Mouse (Mus musculus) forebrain, embryonic 13.5 days (tissue): ENCODE measurements at regions not wholly inside any gene's neighbourhood (a gene's known extent, or its start where the extent isn't known, plus 50 kb on each side); places are given as distances from the start of the nearest gene placed in this dataset.

Experiments used
- ATAC-seq: fragments of 200-750 bp; cut with Nextera tagmentation; 2 replicates; pipeline ENCODE4 v1.8.0; 2017
- H3K27ac ChIP-seq: fragments of 300-500 bp; sonication (generic); 2 replicates; pipeline ENCODE4 v1.5.1; 2015; ENCODE audit warnings: inconsistent platforms, mild to moderate bottlenecking, moderate library complexity
- H3K27me3 ChIP-seq: fragments of 300-500 bp; sonication (generic); 2 replicates; pipeline ENCODE4 v1.6.1; 2015; ENCODE audit warnings: mild to moderate bottlenecking, inconsistent platforms
- H3K36me3 ChIP-seq: fragments of 300-500 bp; sonication (generic); 2 replicates; pipeline ENCODE4 v1.6.1; 2015; ENCODE audit warnings: mild to moderate bottlenecking, inconsistent platforms; ENCODE audit not compliant: poor library complexity, severe bottlenecking
- H3K4me1 ChIP-seq: fragments of 300-500 bp; sonication (generic); 2 replicates; pipeline ENCODE4 v1.6.1; 2015; ENCODE audit warnings: inconsistent platforms
- H3K4me2 ChIP-seq: fragments of 300-500 bp; sonication (generic); 2 replicates; pipeline ENCODE4 v1.6.1; 2015; ENCODE audit warnings: inconsistent platforms, mild to moderate bottlenecking, moderate library complexity
- H3K4me3 ChIP-seq: fragments of 300-500 bp; sonication (generic); 2 replicates; pipeline ENCODE4 v1.5.1; 2015; ENCODE audit warnings: mild to moderate bottlenecking, inconsistent platforms
- H3K9ac ChIP-seq: fragments of 300-500 bp; sonication (generic); 2 replicates; pipeline ENCODE4 v1.6.1; 2015; ENCODE audit warnings: mild to moderate bottlenecking, inconsistent platforms
- H3K9me3 ChIP-seq: fragments of 300-500 bp; sonication (generic); replicated peaks from 2 replicates; pipeline ENCODE4 v1.6.1; 2016; ENCODE audit warnings: inconsistent platforms
- WGBS: fragments of 180-500 bp; shearing (Covaris S2); methylation state at CpG from one replicate; pipeline ENCODE4 v1.1.7; 2015; 5-methylcytosine and 5-hydroxymethylcytosine counted together

- H3K9ac ChIP-seq = no peak overlapping the region
- H3K4me3 ChIP-seq = no peak overlapping the region
- 77% methylated on average over 5 of the region's 5 CpGs for WGBS
- H3K27me3 ChIP-seq = no peaks in the 10 kb centered on the region
- no peak overlapping the region for H3K27ac ChIP-seq
- no peaks in the 10 kb centered on the region for H3K9me3 ChIP-seq
- no peak for ATAC-seq
- H3K36me3 ChIP-seq = no peaks in the 10 kb centered on the region
- H3K4me2 ChIP-seq = no peak overlapping the region
- peaks cover 21% of the 10 kb centered on the region for H3K4me1 ChIP-seq
Measured at GRCm38 (mm10) chr11:18714400-18714799, 304.4 kb downstream of the Meis1 start.

GRCm38 (mm10) chr11:18712642-18713053 lies 306.1 kb downstream of the Meis1 start:
- H3K4me3 ChIP-seq = no peak overlapping the region
- WGBS = 83% methylated on average over 10 of the region's 10 CpGs

GRCm38 (mm10) chr11:18709628-18710027 lies 309.2 kb downstream of the Meis1 start:
- H3K4me1 ChIP-seq = peaks cover 7% of the 10 kb centered on the region; the same call in 1 of the 2 replicates
- H3K27me3 ChIP-seq = no peaks in the 10 kb centered on the region
- H3K4me3 ChIP-seq = no peak overlapping the region
- no peaks in the 10 kb centered on the region for H3K9me3 ChIP-seq
- H3K36me3 ChIP-seq = no peaks in the 10 kb centered on the region
- no peak for ATAC-seq
- no peak overlapping the region for H3K27ac ChIP-seq
- H3K4me2 ChIP-seq = no peak overlapping the region
- WGBS = 89% methylated on average over 3 of the region's 3 CpGs
- no peak overlapping the region for H3K9ac ChIP-seq

More at GRCm38 (mm10) chr11:18712642-18713053, 306.1 kb downstream of the Meis1 start:
- no peaks in the 10 kb centered on the region for H3K36me3 ChIP-seq
- no peak overlapping the region for H3K27ac ChIP-seq
- H3K27me3 ChIP-seq = no peaks in the 10 kb centered on the region
- H3K4me1 ChIP-seq = peaks cover 21% of the 10 kb centered on the region
- no peaks in the 10 kb centered on the region for H3K9me3 ChIP-seq
- no peak overlapping the region for H3K4me2 ChIP-seq
- H3K9ac ChIP-seq = no peak overlapping the region
- no peak for ATAC-seq

GRCm38 (mm10) chr11:18681593-18681992 lies 337.2 kb downstream of the Meis1 start:
- H3K27ac ChIP-seq = no peak overlapping the region
- no peak for ATAC-seq
- no peaks in the 10 kb centered on the region for H3K27me3 ChIP-seq
- no peaks in the 10 kb centered on the region for H3K36me3 ChIP-seq
- no peaks in the 10 kb centered on the region for H3K9me3 ChIP-seq
- no peak overlapping the region for H3K4me3 ChIP-seq
- H3K9ac ChIP-seq = no peak overlapping the region
- 88% methylated on average over 6 of the region's 6 CpGs for WGBS
- no peak overlapping the region for H3K4me2 ChIP-seq
- no peaks in the 10 kb centered on the region for H3K4me1 ChIP-seq

- Histone ChIP-seq H3K9me3 (no peaks in the 10 kb centered on the region), H3K4me3 (no peak overlapping the region), H3K27ac (no peak overlapping the region), H3K4me2 (no peak overlapping the region), H3K36me3 (no peaks in the 10 kb centered on the region), H3K9ac (no peak overlapping the region), H3K27me3 (no peaks in the 10 kb centered on the region), H3K4me1 (no peaks in the 10 kb centered on the region)
- no peak for ATAC-seq
- 84% methylated on average over 2 of the region's 2 CpGs for WGBS
Measured at GRCm38 (mm10) chr11:18676876-18677275, 341.9 kb downstream of the Meis1 start.

GRCm38 (mm10) chr11:18670967-18671366 lies 347.8 kb downstream of the Meis1 start:
- Histone ChIP-seq H3K9me3 (no peaks in the 10 kb centered on the region), H3K4me2 (no peak overlapping the region), H3K27me3 (no peaks in the 10 kb centered on the region), H3K4me1 (no peaks in the 10 kb centered on the region), H3K9ac (no peak overlapping the region), H3K4me3 (no peak overlapping the region), H3K27ac (no peak overlapping the region), H3K36me3 (no peaks in the 10 kb centered on the region)
- 93% methylated on average over 2 of the region's 2 CpGs for WGBS
- no peak for ATAC-seq

- no peak overlapping the region for H3K9ac ChIP-seq
- ATAC-seq = peak; percentile 21; the same call in 1 of the 2 replicates
- H3K27ac ChIP-seq = no peak overlapping the region
- H3K9me3 ChIP-seq = no peaks in the 10 kb centered on the region
- no peak overlapping the region for H3K4me3 ChIP-seq
- no peaks in the 10 kb centered on the region for H3K4me1 ChIP-seq
- no peaks in the 10 kb centered on the region for H3K36me3 ChIP-seq
- H3K4me2 ChIP-seq = no peak overlapping the region
- WGBS = 76% methylated on average over 2 of the region's 2 CpGs
- H3K27me3 ChIP-seq = no peaks in the 10 kb centered on the region
Measured at GRCm38 (mm10) chr11:18669322-18669721, 349.5 kb downstream of the Meis1 start.

- WGBS = 13% methylated on average over 1 of the region's 1 CpGs
- Histone ChIP-seq H3K4me1 (0 out of 2 replicates have a peak, but pooled peaks cover 7% of the 10 kb centered on the region), H3K4me2 (no peak overlapping the region), H3K4me3 (no peak overlapping the region), H3K9ac (no peak overlapping the region), H3K36me3 (no peaks in the 10 kb centered on the region), H3K27ac (no peak overlapping the region), H3K27me3 (no peaks in the 10 kb centered on the region), H3K9me3 (no peaks in the 10 kb centered on the region)
- ATAC-seq = peak; percentile 61; the same call in 1 of the 2 replicates
Measured at GRCm38 (mm10) chr11:18656358-18656757, 362.4 kb downstream of the Meis1 start.

GRCm38 (mm10) chr11:18631975-18632773 lies 386.6 kb downstream of the Meis1 start:
- Histone ChIP-seq H3K9ac (no peak overlapping the region), H3K4me2 (no peak overlapping the region), H3K4me3 (no peak overlapping the region), H3K27ac (no peak overlapping the region), H3K9me3 (no peaks in the 10 kb centered on the region), H3K27me3 (no peaks in the 10 kb centered on the region), H3K4me1 (no peaks in the 10 kb centered on the region), H3K36me3 (no peaks in the 10 kb centered on the region)
- 62% methylated on average over 5 of the region's 5 CpGs for WGBS
- ATAC-seq = no peak

GRCm38 (mm10) chr11:18631570-18631969 lies 387.2 kb downstream of the Meis1 start:
- Histone ChIP-seq H3K9me3 (no peaks in the 10 kb centered on the region), H3K9ac (no peak overlapping the region), H3K36me3 (no peaks in the 10 kb centered on the region), H3K27ac (no peak overlapping the region), H3K4me3 (no peak overlapping the region), H3K4me1 (no peaks in the 10 kb centered on the region), H3K4me2 (no peak overlapping the region), H3K27me3 (no peaks in the 10 kb centered on the region)
- 98% methylated on average over 7 of the region's 7 CpGs for WGBS
- no peak for ATAC-seq

GRCm38 (mm10) chr11:18621777-18622176 lies 397.0 kb downstream of the Meis1 start:
- H3K27ac ChIP-seq = no peak overlapping the region
- peak; percentile 27; the same call in 1 of the 2 replicates for ATAC-seq
- H3K36me3 ChIP-seq = no peaks in the 10 kb centered on the region
- H3K9ac ChIP-seq = no peak overlapping the region
- H3K4me1 ChIP-seq = peaks cover 13% of the 10 kb centered on the region
- H3K9me3 ChIP-seq = no peaks in the 10 kb centered on the region
- no peak overlapping the region for H3K4me2 ChIP-seq
- 11% methylated on average over 3 of the region's 3 CpGs for WGBS
- H3K27me3 ChIP-seq = no peaks in the 10 kb centered on the region
- H3K4me3 ChIP-seq = no peak overlapping the region

GRCm38 (mm10) chr11:18604836-18605235 lies 413.9 kb downstream of the Meis1 start:
- Histone ChIP-seq H3K4me2 (no peak overlapping the region), H3K36me3 (no peaks in the 10 kb centered on the region), H3K27ac (no peak overlapping the region), H3K4me3 (no peak overlapping the region), H3K27me3 (no peaks in the 10 kb centered on the region), H3K4me1 (0 out of 2 replicates have a peak, but pooled peaks cover 4% of the 10 kb centered on the region), H3K9ac (no peak overlapping the region), H3K9me3 (no peaks in the 10 kb centered on the region)
- ATAC-seq = no peak
- WGBS = 14% methylated on average over 6 of the region's 6 CpGs
